Mouse (Mus musculus): Measurements from ENCODE around the gene Nol9.

DNA sequence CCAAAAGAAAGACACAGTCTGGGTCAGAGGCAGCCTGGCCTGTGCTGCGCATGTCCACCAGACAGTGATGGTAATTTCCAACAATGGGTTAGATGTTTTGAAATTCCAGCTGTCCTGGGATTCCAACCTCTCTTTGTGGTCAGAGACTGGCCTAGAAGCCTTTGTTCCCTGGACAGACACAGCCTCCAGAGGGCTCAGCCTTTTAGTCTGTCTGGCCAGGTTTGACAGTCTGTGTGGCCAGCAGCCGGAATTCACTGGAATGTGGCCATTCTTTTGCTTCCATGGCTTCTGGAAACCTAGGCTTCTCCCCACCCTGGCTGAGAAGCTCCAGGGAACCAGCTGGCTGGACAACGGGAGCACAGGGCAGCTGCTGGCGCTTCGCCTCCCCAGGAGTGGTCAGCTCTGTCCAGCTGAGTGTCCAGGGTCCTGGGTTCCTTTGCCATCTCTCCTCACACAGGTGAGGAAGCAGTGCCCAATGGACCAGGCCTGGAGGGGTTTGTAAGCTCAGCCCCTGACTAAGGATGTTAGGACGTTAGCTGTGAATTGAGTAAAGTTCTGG is 29.1 kb downstream of the Nol9 start:
- TF ChIP-seq POLR2A (IDR thresholded peaks at IDR 0.05; ENCODE audit: borderline replicate concordance, extremely low read depth, low read depth, low read length) (no peak), CTCF (IDR thresholded peaks at IDR 0.05; ENCODE audit: insufficient read depth, low read length) (no peak)
